Mouse (Mus musculus): ENCODE data around the gene Lmod3.

The Lmod3 gene
- long read RNA-seq, experiment 1, partial matches to known transcripts = 1 of 1 reads
- long read RNA-seq, experiment 1, other reads (novel, unspliced or antisense) = 0 of 1 reads
- long read RNA-seq, experiment 2 = 0 reads

GRCm38 (mm10) chr6:97252711-97253221 is at the start of gene Lmod3:
Gene Lmod3, minus strand, starts transcription at chr6:97252759.
- intact Hi-C loops (cut with DNase I) = loop anchor here (5.0 kb wide), 1 partner anchor 275 kb away; no protein-coding TSS in a partner anchor

GRCm38 (mm10) chr6:97302303-97302702 is 49.7 kb upstream of the Lmod3 start:
- intact Hi-C loops (cut with DNase I) = no loop called here

GRCm38 (mm10) chr6:97300659-97301058 is 48.1 kb upstream of the Lmod3 start:
- intact Hi-C loops (cut with DNase I) = no loop called here

- intact Hi-C loops (cut with DNase I) = no loop called here
These were observed 47.6 kb upstream of the Lmod3 start for GRCm38 (mm10) chr6:97300180-97300579.

- intact Hi-C loops (cut with DNase I) = no loop called here
These were observed 44.6 kb upstream of the Lmod3 start for GRCm38 (mm10) chr6:97297151-97297550.

- intact Hi-C loops (cut with DNase I) = no loop called here
These were observed 43.4 kb upstream of the Lmod3 start for GRCm38 (mm10) chr6:97295866-97296527.

GRCm38 (mm10) chr6:97295416-97295815 is 42.9 kb upstream of the Lmod3 start:
- intact Hi-C loops (cut with DNase I) = no loop called here

- intact Hi-C loops (cut with DNase I) = no loop called here
These were observed 41.4 kb upstream of the Lmod3 start for GRCm38 (mm10) chr6:97293667-97294569.

- intact Hi-C loops (cut with DNase I) = no loop called here
These were observed 40.3 kb upstream of the Lmod3 start for GRCm38 (mm10) chr6:97292894-97293293.

- intact Hi-C loops (cut with DNase I) = no loop called here
These were observed 39.5 kb upstream of the Lmod3 start for GRCm38 (mm10) chr6:97292096-97292495.

- intact Hi-C loops (cut with DNase I) = no loop called here
These were observed 38.8 kb upstream of the Lmod3 start for GRCm38 (mm10) chr6:97291159-97291908.

- intact Hi-C loops (cut with DNase I) = no loop called here
These were observed 38.1 kb upstream of the Lmod3 start for GRCm38 (mm10) chr6:97290687-97291086.

GRCm38 (mm10) chr6:97289838-97290237 is 37.3 kb upstream of the Lmod3 start:
- intact Hi-C loops (cut with DNase I) = no loop called here

- intact Hi-C loops (cut with DNase I) = no loop called here
These were observed 36.8 kb upstream of the Lmod3 start for GRCm38 (mm10) chr6:97289316-97289820.

- intact Hi-C loops (cut with DNase I) = no loop called here
These were observed 35.7 kb upstream of the Lmod3 start for GRCm38 (mm10) chr6:97288047-97288855.

GRCm38 (mm10) chr6:97286332-97286731 is 33.8 kb upstream of the Lmod3 start:
- intact Hi-C loops (cut with DNase I) = no loop called here

- intact Hi-C loops (cut with DNase I) = no loop called here
These were observed 31.1 kb upstream of the Lmod3 start for GRCm38 (mm10) chr6:97283676-97284075.

GRCm38 (mm10) chr6:97278878-97279277 is 26.3 kb upstream of the Lmod3 start:
- intact Hi-C loops (cut with DNase I) = loop anchor here (1.0 to 5.0 kb wide), 3 partner anchors 138 to 458 kb away; no protein-coding TSS in a partner anchor

GRCm38 (mm10) chr6:97278014-97278787 is 25.6 kb upstream of the Lmod3 start:
- intact Hi-C loops (cut with DNase I) = loop anchor here (1.0 to 5.0 kb wide), 3 partner anchors 139 to 459 kb away; no protein-coding TSS in a partner anchor

Data from adrenal gland (tissue).